Mouse (Mus musculus): ENCODE data around the gene Fam187b.
"Not testable (repeated sequence)": the region's sequence is repeated elsewhere in the genome, so short reads cannot be mapped to it uniquely, and the experiment has no call there.

DNA sequence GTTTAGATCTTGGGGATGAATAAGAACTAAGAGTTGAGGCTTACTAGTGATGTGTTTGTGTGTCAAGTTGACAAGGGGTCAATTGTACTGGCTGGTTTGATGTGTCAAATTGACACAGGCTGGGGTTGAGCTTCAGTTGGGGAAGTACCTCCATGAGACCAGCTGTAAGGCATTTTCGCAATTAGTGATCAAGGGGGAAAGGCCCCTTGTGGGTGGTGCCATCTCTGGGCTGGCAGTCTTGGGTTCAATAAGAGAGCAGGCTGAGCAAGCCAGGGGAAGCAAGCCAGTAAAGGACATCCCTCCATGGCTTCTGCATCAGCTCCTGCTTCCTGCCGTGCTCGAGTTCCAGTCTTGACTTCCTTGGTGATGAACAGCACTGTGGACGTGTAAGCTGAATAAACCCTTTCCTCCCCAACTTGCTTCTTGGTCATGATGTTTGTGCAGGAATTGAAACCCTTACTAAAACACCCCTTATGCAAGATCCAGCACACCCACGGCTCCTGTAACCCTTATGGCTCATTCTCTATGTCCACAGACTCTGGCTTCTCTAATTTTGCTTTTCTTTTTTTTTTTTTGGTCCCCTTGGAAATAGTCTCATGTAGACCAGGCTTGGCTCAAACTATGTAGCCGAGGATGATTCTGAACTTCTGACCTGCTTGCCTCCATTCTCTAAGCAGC, 38.0 kb upstream of the Fam187b start:
- not testable (repeated sequence) for TF ChIP-seq POLR2A (IDR thresholded peaks at IDR 0.05; ENCODE audit: control insufficient read depth, extremely low read depth, insufficient read depth, low read length, poor library complexity); CTCF (IDR thresholded peaks at IDR 0.05; ENCODE audit: borderline replicate concordance, control insufficient read depth, extremely low read depth, insufficient read depth, low read length, poor library complexity)
